Mouse (Mus musculus): Measurements from ENCODE around the gene Maob. TPM values are rescaled to one million over a fixed set of nuclear protein-coding genes. Genes with fewer than 3 reads are reported as not detected.

The Maob gene
- polyA plus RNA-seq (2015; fragmentation: Nextera tagmentation; extraction: Ambion mirVana) = 2.5 TPM in 2 replicates

DNA sequence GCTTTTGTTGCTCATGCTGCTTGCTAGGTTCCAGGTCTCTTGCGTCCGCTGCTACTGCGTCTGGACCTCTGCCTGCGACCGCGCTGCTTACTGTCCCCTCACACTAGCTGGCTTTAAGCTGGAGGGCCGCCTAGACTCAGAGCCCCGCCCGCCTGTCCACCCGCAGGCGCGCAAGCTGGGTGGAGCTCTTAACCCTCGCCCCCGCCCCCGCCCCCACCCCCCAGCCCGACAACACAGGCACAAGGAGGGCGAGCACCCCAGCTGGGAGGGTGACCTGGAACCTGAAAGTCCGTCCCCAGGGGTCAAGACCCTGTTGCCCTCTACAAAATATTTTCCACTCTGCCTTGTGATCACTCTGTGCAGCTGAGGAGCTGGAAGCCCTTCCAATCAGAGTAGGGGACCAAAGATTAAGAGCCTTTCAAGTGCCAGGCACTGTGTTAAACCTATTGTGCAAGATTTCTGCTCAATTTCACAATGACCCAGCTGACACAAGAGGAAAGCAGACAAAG is at the start of gene Maob:
Maob (minus strand) TSS at position 106 of the 509 bp plus-strand sequence.
- Histone ChIP-seq H3K36me3 (no peaks in the 10 kb centered on the region), H3K4me3 (replicated peaks) (peak within 1 kb of the TSS; percentile 27), H3K27ac (no peak within 1 kb of the TSS), H3K27me3 (no peaks in the 10 kb centered on the region), H3K9me3 (no peaks in the 10 kb centered on the region), H3K4me1 (replicated peaks) (no peaks in the 10 kb centered on the region), H3K4me2 (replicated peaks) (peak within 1 kb of the TSS; percentile 51), H3K9ac (replicated peaks) (no peak within 1 kb of the TSS)
- WGBS = 19% methylated on average over 18 of the region's 18 CpGs
- 0 out of 2 replicates have a peak, but pooled peaks have one; percentile 60 for ATAC-seq

- ATAC-seq = no peak
- Histone ChIP-seq H3K9me3 (no peaks in the 10 kb centered on the region), H3K4me3 (replicated peaks) (no peak overlapping the region), H3K27ac (no peak overlapping the region), H3K4me2 (replicated peaks) (no peak overlapping the region), H3K36me3 (no peaks in the 10 kb centered on the region), H3K27me3 (no peaks in the 10 kb centered on the region), H3K4me1 (replicated peaks) (no peaks in the 10 kb centered on the region), H3K9ac (replicated peaks) (no peak overlapping the region)
These were observed 43.1 kb upstream of the Maob start for GRCm38 (mm10) chrX:16860244-16860643.

GRCm38 (mm10) chrX:16846034-16846433 is 28.9 kb upstream of the Maob start:
- no peak overlapping the region for H3K27ac ChIP-seq
- H3K4me1 ChIP-seq (replicated peaks) = no peaks in the 10 kb centered on the region
- H3K9me3 ChIP-seq = no peaks in the 10 kb centered on the region
- H3K9ac ChIP-seq (replicated peaks) = no peak overlapping the region
- ATAC-seq = no peak
- H3K4me3 ChIP-seq (replicated peaks) = no peak overlapping the region
- H3K27me3 ChIP-seq = no peaks in the 10 kb centered on the region
- no peaks in the 10 kb centered on the region for H3K36me3 ChIP-seq
- WGBS = 92% methylated on average over 2 of the region's 2 CpGs
- H3K4me2 ChIP-seq (replicated peaks) = no peak overlapping the region

GRCm38 (mm10) chrX:16841443-16841842 is 24.3 kb upstream of the Maob start:
- Histone ChIP-seq H3K36me3 (no peaks in the 10 kb centered on the region), H3K4me3 (replicated peaks) (no peak overlapping the region), H3K9ac (replicated peaks) (no peak overlapping the region), H3K9me3 (no peaks in the 10 kb centered on the region), H3K27ac (no peak overlapping the region), H3K4me1 (replicated peaks) (no peaks in the 10 kb centered on the region), H3K4me2 (replicated peaks) (no peak overlapping the region), H3K27me3 (no peaks in the 10 kb centered on the region)
- 79% methylated on average over 2 of the region's 2 CpGs for WGBS
- ATAC-seq = no peak

GRCm38 (mm10) chrX:16837293-16837692 is 20.1 kb upstream of the Maob start:
- no peaks in the 10 kb centered on the region for H3K27me3 ChIP-seq
- ATAC-seq = no peak
- H3K36me3 ChIP-seq = no peaks in the 10 kb centered on the region
- no peaks in the 10 kb centered on the region for H3K4me1 ChIP-seq (replicated peaks)
- 94% methylated on average over 1 of the region's 1 CpGs for WGBS
- H3K9me3 ChIP-seq = no peaks in the 10 kb centered on the region
- H3K9ac ChIP-seq (replicated peaks) = no peak overlapping the region
- H3K4me2 ChIP-seq (replicated peaks) = no peak overlapping the region
- H3K27ac ChIP-seq = no peak overlapping the region
- no peak overlapping the region for H3K4me3 ChIP-seq (replicated peaks)

DNA sequence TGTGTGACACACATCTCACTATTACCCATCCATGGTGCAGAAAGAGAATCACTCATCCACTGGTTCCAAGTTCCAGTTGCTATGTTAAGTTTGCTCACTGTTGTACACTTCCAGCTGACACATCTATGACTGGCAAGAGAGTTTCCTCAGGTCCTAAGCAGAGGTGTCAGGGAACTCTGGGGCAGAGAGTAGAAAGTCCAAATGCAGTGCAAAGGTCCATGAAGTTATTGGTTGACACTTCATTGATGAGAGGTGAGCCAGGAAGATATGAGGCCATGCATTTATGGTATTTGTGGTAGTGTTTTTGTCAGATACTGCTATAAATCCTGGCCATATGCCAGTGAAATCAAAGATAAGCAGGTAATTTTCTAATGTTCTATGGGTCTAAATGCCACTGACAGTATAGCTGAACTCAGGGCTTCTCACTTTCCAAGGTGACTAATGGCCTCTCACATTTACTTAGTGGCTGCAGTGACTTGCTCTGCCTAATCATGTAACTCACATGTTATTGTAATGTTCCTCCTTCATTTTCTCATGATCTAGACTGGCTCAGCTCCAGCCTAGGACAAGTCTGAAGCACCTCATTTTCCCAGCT is 19.4 kb upstream of the Maob start:
- Histone ChIP-seq H3K4me2 (replicated peaks) (no peak overlapping the region), H3K27ac (no peak overlapping the region), H3K9ac (replicated peaks) (no peak overlapping the region), H3K4me1 (replicated peaks) (no peaks in the 10 kb centered on the region), H3K36me3 (no peaks in the 10 kb centered on the region), H3K4me3 (replicated peaks) (no peak overlapping the region), H3K9me3 (no peaks in the 10 kb centered on the region), H3K27me3 (no peaks in the 10 kb centered on the region)
- no peak for ATAC-seq

DNA sequence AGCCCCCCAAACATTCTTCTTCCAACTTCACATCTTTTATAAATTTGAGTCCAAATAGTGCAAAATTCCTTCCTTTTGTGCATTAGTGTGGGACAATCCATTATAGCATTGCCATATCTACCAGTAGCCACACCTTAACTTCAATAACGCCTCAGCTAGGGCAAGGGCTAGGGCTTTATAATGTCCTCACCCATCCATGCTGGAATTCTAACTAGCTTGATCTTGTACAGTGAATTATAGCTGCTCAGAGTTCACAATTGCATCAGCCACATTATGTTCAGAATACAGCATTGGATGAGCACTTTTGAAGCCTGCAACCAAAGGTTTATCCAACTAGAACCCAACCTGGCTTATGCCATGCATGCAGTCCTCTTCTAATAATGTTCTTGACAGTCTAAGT is 8.9 kb upstream of the Maob start:
- H3K4me1 ChIP-seq (replicated peaks) = no peaks in the 10 kb centered on the region
- 79% methylated on average over 1 of the region's 1 CpGs for WGBS
- no peaks in the 10 kb centered on the region for H3K36me3 ChIP-seq
- no peak overlapping the region for H3K4me2 ChIP-seq (replicated peaks)
- no peaks in the 10 kb centered on the region for H3K27me3 ChIP-seq
- no peak overlapping the region for H3K4me3 ChIP-seq (replicated peaks)
- no peak overlapping the region for H3K9ac ChIP-seq (replicated peaks)
- no peak for ATAC-seq
- H3K9me3 ChIP-seq = no peaks in the 10 kb centered on the region
- no peak overlapping the region for H3K27ac ChIP-seq

DNA sequence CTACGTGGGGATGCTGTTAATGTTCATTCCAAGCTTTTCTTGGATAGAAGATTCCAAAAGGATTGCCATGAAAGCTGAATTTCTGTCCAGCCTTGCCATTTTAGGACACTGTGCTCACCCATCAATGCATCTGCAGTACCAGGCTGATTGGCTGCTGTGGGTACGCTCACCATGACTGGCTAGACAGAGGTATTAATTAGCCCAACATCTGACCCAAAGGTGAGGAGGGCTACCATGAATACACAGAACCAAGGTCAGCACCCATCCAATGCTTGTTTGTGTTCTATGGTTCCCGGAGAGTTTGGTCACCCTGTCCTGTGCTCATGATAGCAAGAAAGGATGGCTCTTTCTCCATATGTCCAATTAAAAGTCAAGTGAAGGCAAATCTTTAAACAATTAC is 1.2 kb downstream of the Maob start:
- H3K4me1 ChIP-seq (replicated peaks) = no peaks in the 10 kb centered on the region
- WGBS = 93% methylated on average over 3 of the region's 3 CpGs
- H3K9me3 ChIP-seq = no peaks in the 10 kb centered on the region
- no peak overlapping the region for H3K9ac ChIP-seq (replicated peaks)
- H3K27ac ChIP-seq = no peak overlapping the region
- no peaks in the 10 kb centered on the region for H3K27me3 ChIP-seq
- H3K4me2 ChIP-seq (replicated peaks) = no peak overlapping the region
- H3K4me3 ChIP-seq (replicated peaks) = no peak overlapping the region
- no peak for ATAC-seq
- no peaks in the 10 kb centered on the region for H3K36me3 ChIP-seq

DNA sequence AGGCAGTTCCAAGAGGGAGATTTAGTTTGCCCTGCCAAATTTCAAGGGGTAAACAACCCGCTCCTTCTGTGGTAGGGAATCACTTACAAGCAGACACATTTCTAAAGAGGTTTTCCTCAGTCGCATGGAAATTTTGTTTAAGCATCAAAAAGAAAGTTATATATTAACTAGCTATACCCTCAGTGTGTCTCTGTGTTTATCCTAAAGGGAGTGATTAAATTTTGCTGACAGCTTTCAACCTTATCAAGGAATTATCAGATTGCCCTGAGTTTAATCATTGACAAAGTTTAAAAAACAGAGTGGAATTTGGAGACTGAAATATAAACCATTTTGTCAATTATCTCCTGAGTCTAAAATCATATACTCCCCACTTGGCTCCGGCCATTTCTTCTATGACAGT is 5.1 kb downstream of the Maob start:
- H3K4me2 ChIP-seq (replicated peaks) = no peak overlapping the region
- no peaks in the 10 kb centered on the region for H3K27me3 ChIP-seq
- 83% methylated on average over 3 of the region's 3 CpGs for WGBS
- H3K9me3 ChIP-seq = no peaks in the 10 kb centered on the region
- no peak overlapping the region for H3K27ac ChIP-seq
- H3K9ac ChIP-seq (replicated peaks) = no peak overlapping the region
- no peaks in the 10 kb centered on the region for H3K4me1 ChIP-seq (replicated peaks)
- no peak for ATAC-seq
- no peak overlapping the region for H3K4me3 ChIP-seq (replicated peaks)
- H3K36me3 ChIP-seq = no peaks in the 10 kb centered on the region

DNA sequence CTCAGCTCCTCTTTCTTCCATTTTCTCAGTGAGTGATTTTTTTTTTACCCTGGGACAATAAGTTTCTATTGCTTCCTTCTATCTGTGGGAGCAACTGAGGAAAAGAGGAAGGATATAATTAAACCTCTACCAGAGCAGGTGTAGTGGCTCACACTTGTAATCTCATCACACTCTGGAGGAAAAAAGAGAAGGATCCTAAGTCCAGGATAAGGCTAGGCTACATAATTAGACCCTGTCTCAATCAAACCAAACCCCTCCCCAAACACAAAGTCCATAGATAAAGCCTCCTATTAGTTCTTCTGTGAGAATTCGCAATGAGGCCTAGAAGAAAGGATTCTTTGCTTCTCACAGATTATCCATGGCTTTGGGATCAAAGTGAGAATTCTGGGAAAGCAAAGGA is 49.7 kb downstream of the Maob start:
- H3K4me1 ChIP-seq (replicated peaks) = no peaks in the 10 kb centered on the region
- no peak overlapping the region for H3K4me2 ChIP-seq (replicated peaks)
- H3K27me3 ChIP-seq = no peaks in the 10 kb centered on the region
- 52% methylated on average over 1 of the region's 1 CpGs for WGBS
- H3K4me3 ChIP-seq (replicated peaks) = no peak overlapping the region
- H3K27ac ChIP-seq = no peak overlapping the region
- H3K9ac ChIP-seq (replicated peaks) = no peak overlapping the region
- no peaks in the 10 kb centered on the region for H3K36me3 ChIP-seq
- no peaks in the 10 kb centered on the region for H3K9me3 ChIP-seq
- ATAC-seq = no peak

DNA sequence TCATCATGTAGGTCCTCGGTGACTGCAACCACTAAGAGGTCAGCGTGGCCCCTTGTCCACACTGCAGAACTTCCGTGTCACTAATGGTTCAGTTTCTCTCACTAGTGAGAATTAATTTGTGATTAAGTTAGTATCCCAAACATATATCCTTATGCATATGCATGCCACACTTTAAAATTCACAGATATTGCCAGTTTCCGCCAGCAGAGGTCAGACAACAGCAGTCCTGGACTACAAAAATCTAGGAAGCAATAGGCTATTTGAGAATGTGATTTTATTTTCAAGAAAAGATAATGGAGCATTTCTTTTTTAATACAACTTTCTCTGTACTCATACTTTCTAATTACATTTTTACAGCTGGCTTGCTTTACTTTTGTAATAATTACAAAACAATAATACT is 51.0 kb downstream of the Maob start:
- H3K4me2 ChIP-seq (replicated peaks) = no peak overlapping the region
- no peaks in the 10 kb centered on the region for H3K4me1 ChIP-seq (replicated peaks)
- no peak overlapping the region for H3K4me3 ChIP-seq (replicated peaks)
- no peaks in the 10 kb centered on the region for H3K9me3 ChIP-seq
- no peaks in the 10 kb centered on the region for H3K27me3 ChIP-seq
- no peak overlapping the region for H3K27ac ChIP-seq
- no peak for ATAC-seq
- H3K9ac ChIP-seq (replicated peaks) = no peak overlapping the region
- 68% methylated on average over 4 of the region's 4 CpGs for WGBS
- H3K36me3 ChIP-seq = no peaks in the 10 kb centered on the region

DNA sequence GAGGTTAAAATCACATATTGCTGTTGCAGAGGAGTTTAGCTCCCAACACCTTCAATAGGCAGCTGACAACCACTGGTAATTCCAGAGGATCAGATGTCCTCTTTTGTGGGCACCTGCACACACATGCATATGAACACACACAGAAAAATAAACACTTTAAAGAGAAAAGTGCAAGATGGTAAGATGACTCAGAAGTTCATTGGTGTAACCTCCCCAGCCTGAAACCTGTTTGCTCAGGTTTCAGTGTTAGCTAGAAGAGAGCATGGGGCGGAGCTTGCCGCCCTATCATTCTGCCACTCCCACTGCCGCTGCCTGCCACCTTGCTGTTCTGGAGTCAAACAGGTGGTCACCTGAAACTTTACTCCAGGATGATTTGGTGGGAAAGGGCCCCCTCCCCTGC is 55.7 kb downstream of the Maob start:
- 68% methylated on average over 3 of the region's 3 CpGs for WGBS

GRCm38 (mm10) chrX:16754761-16755160 is 62.4 kb downstream of the Maob start:
- Histone ChIP-seq H3K9me3 (no peaks in the 10 kb centered on the region), H3K4me1 (replicated peaks) (no peaks in the 10 kb centered on the region), H3K27me3 (no peaks in the 10 kb centered on the region), H3K27ac (no peak overlapping the region), H3K4me2 (replicated peaks) (no peak overlapping the region), H3K9ac (replicated peaks) (no peak overlapping the region), H3K4me3 (replicated peaks) (no peak overlapping the region), H3K36me3 (no peaks in the 10 kb centered on the region)
- ATAC-seq = no peak

More for the DNA sequence above, 55.7 kb downstream of the Maob start:
- no peaks in the 10 kb centered on the region for H3K4me1 ChIP-seq (replicated peaks)
- H3K9me3 ChIP-seq = no peaks in the 10 kb centered on the region
- no peak overlapping the region for H3K4me2 ChIP-seq (replicated peaks)
- H3K27ac ChIP-seq = no peak overlapping the region
- H3K4me3 ChIP-seq (replicated peaks) = no peak overlapping the region
- H3K9ac ChIP-seq (replicated peaks) = no peak overlapping the region
- no peaks in the 10 kb centered on the region for H3K36me3 ChIP-seq
- H3K27me3 ChIP-seq = no peaks in the 10 kb centered on the region
- no peak for ATAC-seq
